Mouse (Mus musculus) neural tube, embryonic 11.5 days (tissue): ENCODE measurements around the gene Mepce. TPM values are rescaled to one million over a fixed set of nuclear protein-coding genes. Genes with fewer than 3 reads are reported as not detected.
"Not testable (repeated sequence)": the region's sequence is repeated elsewhere in the genome, so short reads cannot be mapped to it uniquely, and the experiment has no call there.

Source experiments
- ATAC-seq: fragments of 200-750 bp; cut with Nextera tagmentation; 2 replicates; pipeline ENCODE4 v1.8.0; 2017; ENCODE audit warnings: moderate number of reproducible peaks, mild to moderate bottlenecking, moderate TSS enrichment, moderate library complexity; ENCODE audit not compliant: insufficient read depth, low FRiP score, low TSS enrichment
- DNase-seq: peaks from one replicate; pipeline ENCODE4 v3.0.0-alpha.2; 2015; ENCODE audit warnings: low spot score
- H3K27ac ChIP-seq: fragments of 300-500 bp; sonication (generic); 2 replicates; pipeline ENCODE4 v1.5.1; 2014; ENCODE audit warnings: low read depth, mild to moderate bottlenecking, low read length
- H3K27me3 ChIP-seq: fragments of 300-500 bp; sonication (generic); 2 replicates; pipeline ENCODE4 v1.6.1; 2014; ENCODE audit warnings: mild to moderate bottlenecking, low read length, mixed read lengths; ENCODE audit not compliant: control insufficient read depth, insufficient read depth
- H3K36me3 ChIP-seq: fragments of 300-500 bp; sonication (generic); 2 replicates; pipeline ENCODE4 v1.6.1; 2014; ENCODE audit warnings: mild to moderate bottlenecking, low read length, moderate library complexity, mixed read lengths; ENCODE audit not compliant: control insufficient read depth, insufficient read depth
- H3K4me1 ChIP-seq: fragments of 300-500 bp; sonication (generic); 2 replicates; pipeline ENCODE4 v1.6.1; 2014; ENCODE audit warnings: low read length, mixed read lengths; ENCODE audit not compliant: control insufficient read depth, insufficient read depth
- H3K4me2 ChIP-seq: fragments of 300-500 bp; sonication (generic); 2 replicates; pipeline ENCODE4 v1.6.1; 2014; ENCODE audit warnings: low read depth, mild to moderate bottlenecking, moderate library complexity
- H3K4me3 ChIP-seq: fragments of 300-500 bp; sonication (generic); 2 replicates; pipeline ENCODE4 v1.5.1; 2014; ENCODE audit warnings: low read depth, low read length
- H3K9ac ChIP-seq: fragments of 300-500 bp; sonication (generic); 2 replicates; pipeline ENCODE4 v1.6.1; 2014; ENCODE audit warnings: mild to moderate bottlenecking, low read length
- H3K9me3 ChIP-seq: fragments of 300-500 bp; sonication (generic); 2 replicates; pipeline ENCODE4 v1.6.1; 2016; ENCODE audit warnings: low read length; ENCODE audit not compliant: control insufficient read depth
- WGBS: fragments of 180-500 bp; shearing (Covaris S2); extraction: QIAGEN DNeasy Blood & Tissue Kit; methylation state at CpG from one replicate; pipeline ENCODE4 v1.1.7; 2014; 5-methylcytosine and 5-hydroxymethylcytosine counted together
- polyA plus RNA-seq: library from polyadenylated mRNA; unstranded; fragments of >200 nt; fragmentation: Nextera tagmentation; extraction: Ambion mirVana; gene quantifications from 2 replicates; pipeline ENCODE4 v1.2.1, GENCODE M21; 2014

Mepce gene
- 10.0 and 10.7 TPM in 2 replicates for polyA plus RNA-seq

DNA sequence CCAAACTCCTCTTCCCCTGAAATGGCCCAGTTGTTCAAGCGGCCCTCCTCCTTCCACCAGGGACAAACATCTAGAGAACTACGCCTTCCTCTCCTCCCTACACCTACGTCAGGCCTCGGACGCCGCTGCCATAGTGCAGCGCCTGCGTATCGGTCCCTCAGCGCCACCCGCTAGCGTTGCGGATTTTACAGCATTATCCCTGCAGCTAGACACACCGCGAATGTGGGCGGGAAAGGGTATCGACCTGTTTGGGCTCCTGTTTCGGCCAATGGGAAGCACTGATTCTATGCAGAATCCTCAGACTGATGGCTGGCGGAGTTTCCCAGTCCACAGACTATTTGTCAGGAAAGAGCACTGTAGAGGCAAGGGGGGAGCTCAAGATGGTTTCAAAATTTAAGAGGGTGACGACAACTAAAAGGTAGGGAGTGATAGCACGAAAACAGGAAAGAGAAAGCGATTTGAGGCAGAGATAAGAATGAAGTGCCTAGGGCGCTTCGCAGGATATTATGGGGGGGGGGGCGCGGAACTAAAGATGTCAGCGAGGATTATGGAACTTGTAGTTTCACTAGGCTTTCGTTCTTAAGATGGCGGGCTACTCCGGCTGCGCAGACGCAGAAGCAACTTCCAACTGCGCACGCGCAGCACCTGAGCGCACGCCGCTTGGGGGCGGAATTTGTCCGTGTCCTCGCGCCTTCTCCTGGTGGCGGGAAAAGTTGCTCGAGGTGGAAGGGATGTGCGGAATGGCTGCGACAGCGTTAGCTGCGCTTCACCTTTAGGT is at the start of gene Mepce, which contains the start of gene Zcwpw1:
Mepce (minus strand) TSS at position 505 of the 778 bp plus-strand sequence.
Zcwpw1 (plus strand) TSS at position 648 of the 778 bp plus-strand sequence.
- under 1% methylated on average over 48 of the region's 48 CpGs for WGBS
- Histone ChIP-seq H3K4me1 (peaks cover 23% of the 10 kb centered on the region), H3K4me3 (peak within 1 kb of the TSS; percentile 90), H3K27me3 (no peaks in the 10 kb centered on the region; the same call in 1 of the 2 replicates), H3K4me2 (peak within 1 kb of the TSS; percentile 89), H3K9ac (peak within 1 kb of the TSS; percentile 94), H3K9me3 (no peaks in the 10 kb centered on the region), H3K27ac (peak within 1 kb of the TSS; percentile 97), H3K36me3 (peaks cover 6% of the 10 kb centered on the region)
- DNase-seq, result peak; percentile 98
- ATAC-seq, result peak; percentile 56

DNA sequence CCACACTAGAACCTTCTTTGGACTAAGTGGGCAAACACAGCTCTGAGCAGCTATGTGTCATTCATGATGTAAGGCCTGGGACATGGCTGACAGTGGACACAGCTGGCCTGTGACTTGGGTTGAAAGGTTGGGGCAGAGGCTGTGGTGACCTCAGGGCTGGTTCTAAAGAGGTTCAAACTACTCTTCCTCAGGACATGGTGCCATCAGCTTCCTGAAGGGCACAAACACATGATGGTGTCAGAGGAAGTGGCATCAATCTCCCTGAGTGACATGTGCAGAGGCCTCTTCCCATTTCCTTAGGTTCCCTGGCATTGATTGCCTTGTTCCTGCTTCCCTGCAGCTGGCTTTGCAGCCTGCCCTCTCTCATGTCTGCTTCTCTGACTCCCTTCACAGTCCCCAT is 49.7 kb upstream of the Mepce start:
- not testable (repeated sequence) for H3K27ac ChIP-seq, ATAC-seq, H3K4me2 ChIP-seq, H3K36me3 ChIP-seq, H3K4me3 ChIP-seq, H3K27me3 ChIP-seq, H3K9me3 ChIP-seq, H3K4me1 ChIP-seq, DNase-seq, H3K9ac ChIP-seq

DNA sequence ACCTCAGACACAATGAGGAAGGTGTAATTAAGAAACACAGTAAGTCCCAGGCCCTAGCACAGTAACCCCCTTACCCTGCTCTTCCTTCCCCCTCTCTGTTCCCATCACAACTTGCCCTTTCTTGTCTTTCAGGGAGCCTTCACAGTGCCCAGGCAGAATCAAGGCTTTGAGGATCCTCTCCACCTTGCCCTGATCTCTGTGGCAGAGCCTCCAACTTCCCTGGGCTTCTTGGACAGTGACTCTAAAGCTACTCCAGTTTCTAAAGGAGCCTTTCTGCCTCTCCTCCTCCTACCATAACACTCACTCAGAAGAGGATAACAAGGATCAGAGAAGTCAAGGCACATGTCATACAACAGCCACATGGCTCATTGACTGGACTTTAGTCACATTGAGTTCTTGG is 49.2 kb upstream of the Mepce start:
- Histone ChIP-seq H3K4me1 (no peaks in the 10 kb centered on the region), H3K4me2 (no peak overlapping the region), H3K36me3 (no peaks in the 10 kb centered on the region), H3K27me3 (no peaks in the 10 kb centered on the region), H3K4me3 (no peak overlapping the region), H3K9ac (no peak overlapping the region), H3K27ac (no peak overlapping the region), H3K9me3 (no peaks in the 10 kb centered on the region)
- ATAC-seq, result no peak
- no peak for DNase-seq

DNA sequence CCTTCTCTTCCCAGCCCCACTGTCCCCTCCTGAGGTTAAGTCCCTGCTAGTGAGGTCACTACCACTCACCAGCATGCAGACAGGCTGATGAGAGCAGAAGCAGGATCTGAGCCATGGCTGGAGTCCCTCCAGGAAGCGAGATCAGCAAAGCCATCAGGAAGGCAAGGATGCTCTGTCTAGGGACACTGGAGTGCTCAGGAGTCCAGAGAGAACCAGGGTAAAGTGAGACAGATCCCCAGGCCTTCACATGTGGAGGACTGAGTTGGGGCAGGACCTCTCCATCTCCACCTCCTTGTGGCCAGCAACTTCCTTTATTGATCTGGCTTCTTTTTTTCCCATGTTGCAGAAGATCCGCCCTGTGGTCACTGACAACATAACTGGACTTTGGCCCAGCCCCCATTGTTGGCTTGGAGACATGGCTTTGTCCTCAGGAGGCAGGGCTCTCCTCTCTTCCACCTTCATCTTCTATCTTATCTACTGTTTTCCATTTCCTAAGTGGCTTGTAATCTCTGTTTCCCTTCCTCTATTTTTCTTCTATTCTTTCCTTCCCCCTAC is 48.6 kb upstream of the Mepce start, which contains the start of gene Pilra:
Pilra (minus strand) TSS at position 316 of the 555 bp plus-strand sequence.
- H3K9me3 ChIP-seq, DNase-seq, H3K4me3 ChIP-seq, H3K27me3 ChIP-seq, H3K27ac ChIP-seq, H3K4me2 ChIP-seq, H3K36me3 ChIP-seq, H3K4me1 ChIP-seq, ATAC-seq, H3K9ac ChIP-seq: not testable (repeated sequence)
- WGBS, result 85% methylated on average over 1 of the region's 2 CpGs

DNA sequence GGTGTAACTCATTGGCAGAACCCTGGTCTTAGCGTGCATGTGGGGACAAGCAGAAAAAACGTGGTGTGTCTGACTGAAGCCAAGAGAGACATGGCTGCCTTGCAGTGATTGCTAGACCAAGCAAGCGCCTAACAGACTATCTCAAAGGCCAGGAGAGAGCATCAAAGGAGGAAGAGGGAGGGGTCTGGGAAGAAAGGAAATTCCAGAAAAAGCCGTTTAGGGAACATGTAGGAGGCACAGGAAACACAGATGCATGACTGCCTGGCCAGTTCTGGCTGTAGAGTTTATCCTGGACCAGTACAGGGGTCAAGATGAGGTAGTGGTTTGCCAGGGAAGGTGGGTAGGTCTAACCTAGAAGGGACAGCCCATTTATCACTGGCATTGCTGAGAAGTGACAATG is 46.0 kb upstream of the Mepce start:
- Histone ChIP-seq H3K36me3 (no peaks in the 10 kb centered on the region), H3K4me3 (no peak overlapping the region), H3K4me1 (no peaks in the 10 kb centered on the region), H3K27ac (no peak overlapping the region), H3K4me2 (no peak overlapping the region), H3K9ac (no peak overlapping the region), H3K27me3 (no peaks in the 10 kb centered on the region), H3K9me3 (no peaks in the 10 kb centered on the region)
- DNase-seq, result no peak
- no peak for ATAC-seq
- WGBS, result 66% methylated on average over 4 of the region's 4 CpGs

DNA sequence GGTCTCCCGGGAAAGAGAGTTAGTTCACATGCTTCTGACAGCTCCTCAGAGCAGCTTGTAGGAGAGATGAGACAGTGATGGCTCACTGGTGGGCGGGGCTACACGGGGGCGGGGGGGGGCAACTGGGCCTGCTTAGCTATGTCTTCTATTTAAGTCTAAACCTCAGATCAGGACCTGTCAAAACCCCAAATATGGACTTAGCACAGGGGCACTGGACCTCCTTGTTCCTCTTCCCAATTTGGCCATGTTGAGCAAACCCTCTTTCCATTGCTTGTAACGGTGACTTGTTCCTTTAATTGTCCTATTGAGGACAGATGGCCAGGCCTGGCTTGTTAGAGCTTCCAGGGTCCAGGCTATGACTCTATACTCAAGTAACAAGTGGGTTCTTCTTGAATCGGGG is 44.1 kb upstream of the Mepce start:
- H3K27me3 ChIP-seq, result no peaks in the 10 kb centered on the region
- H3K4me3 ChIP-seq, result no peak overlapping the region
- 81% methylated on average over 6 of the region's 6 CpGs for WGBS
- no peak overlapping the region for H3K4me2 ChIP-seq
- no peak overlapping the region for H3K27ac ChIP-seq
- no peaks in the 10 kb centered on the region for H3K36me3 ChIP-seq
- no peaks in the 10 kb centered on the region for H3K9me3 ChIP-seq
- H3K4me1 ChIP-seq, result no peaks in the 10 kb centered on the region
- ATAC-seq (no peak), DNase-seq (no peak)
- H3K9ac ChIP-seq, result no peak overlapping the region

DNA sequence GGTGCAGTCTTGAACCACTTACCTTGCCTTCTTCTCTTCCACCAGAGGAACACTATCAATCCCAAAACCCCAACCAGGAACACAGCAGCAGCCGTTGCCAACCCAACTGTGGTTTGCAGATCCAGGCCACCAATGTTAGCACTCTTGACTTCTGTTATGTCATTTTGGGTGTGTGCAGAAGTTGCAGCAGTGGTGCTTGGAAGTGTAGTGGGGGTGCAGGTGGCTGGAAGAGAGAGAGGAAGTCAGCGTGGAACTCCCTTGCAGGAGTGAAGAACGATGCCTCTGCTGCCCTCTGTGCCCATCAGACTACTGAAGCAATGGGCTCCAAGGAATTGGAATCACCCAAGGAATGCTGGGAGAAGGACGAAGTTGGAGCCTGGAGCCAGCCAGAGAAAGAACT is 43.7 kb upstream of the Mepce start:
- no peaks in the 10 kb centered on the region for H3K4me1 ChIP-seq
- DNase-seq, result no peak
- H3K9ac ChIP-seq, result no peak overlapping the region
- WGBS, result 84% methylated on average over 4 of the region's 4 CpGs
- H3K27ac ChIP-seq, result no peak overlapping the region
- H3K27me3 ChIP-seq, result no peaks in the 10 kb centered on the region
- no peaks in the 10 kb centered on the region for H3K9me3 ChIP-seq
- no peak for ATAC-seq
- H3K4me3 ChIP-seq, result no peak overlapping the region
- H3K36me3 ChIP-seq, result no peaks in the 10 kb centered on the region
- H3K4me2 ChIP-seq, result no peak overlapping the region

DNA sequence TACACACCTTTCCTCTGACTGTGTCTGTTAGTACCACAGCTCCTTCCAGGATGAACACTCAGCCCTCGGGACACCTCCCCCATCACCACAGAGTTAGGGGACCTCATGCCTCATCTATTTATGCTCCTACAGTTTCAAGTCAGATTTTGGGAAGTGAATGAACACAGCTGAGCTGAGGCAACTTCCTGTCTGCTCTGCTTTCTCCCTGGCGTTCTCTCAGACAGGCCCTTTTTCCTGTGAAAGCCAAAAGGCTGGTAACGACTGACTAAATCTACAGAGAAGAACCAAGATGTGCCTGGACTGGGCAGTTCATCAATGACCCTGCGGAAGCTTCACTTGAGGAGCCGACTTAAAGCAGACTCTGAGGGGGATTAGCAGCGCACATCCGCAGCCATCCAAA is 42.8 kb upstream of the Mepce start:
- Histone ChIP-seq H3K27ac (no peak overlapping the region), H3K4me3 (no peak overlapping the region), H3K36me3 (no peaks in the 10 kb centered on the region), H3K9me3 (no peaks in the 10 kb centered on the region), H3K4me1 (no peaks in the 10 kb centered on the region), H3K27me3 (no peaks in the 10 kb centered on the region), H3K4me2 (no peak overlapping the region), H3K9ac (no peak overlapping the region)
- 83% methylated on average over 7 of the region's 7 CpGs for WGBS
- ATAC-seq (no peak), DNase-seq (no peak)

DNA sequence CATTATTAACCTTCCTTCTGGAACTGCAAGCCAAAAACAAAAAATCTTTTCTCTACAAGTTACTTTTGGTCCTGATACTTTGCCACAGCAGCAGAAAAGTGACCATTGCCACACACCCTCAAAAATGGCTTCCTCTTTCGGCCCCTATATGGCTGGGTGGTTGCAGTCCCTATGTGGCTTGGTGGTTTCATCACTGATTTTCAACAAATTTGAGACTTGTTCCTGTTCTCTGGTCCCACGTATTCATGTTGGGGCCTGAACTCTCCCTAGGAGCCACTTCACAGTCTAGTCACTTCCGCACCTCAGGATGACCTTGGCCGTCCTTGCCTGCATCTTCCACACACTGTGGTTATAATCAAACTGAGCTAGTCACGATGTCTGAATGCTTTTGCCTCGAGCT is 41.2 kb upstream of the Mepce start:
- ATAC-seq, result no peak
- 86% methylated on average over 6 of the region's 6 CpGs for WGBS
- no peaks in the 10 kb centered on the region for H3K27me3 ChIP-seq
- no peak overlapping the region for H3K27ac ChIP-seq
- H3K36me3 ChIP-seq, result no peaks in the 10 kb centered on the region
- no peaks in the 10 kb centered on the region for H3K9me3 ChIP-seq
- H3K4me3 ChIP-seq, result no peak overlapping the region
- no peak for DNase-seq
- H3K9ac ChIP-seq, result no peak overlapping the region
- H3K4me2 ChIP-seq, result no peak overlapping the region
- no peaks in the 10 kb centered on the region for H3K4me1 ChIP-seq
